Comparison of ENCODE assay signal across 20 mouse cellular contexts in genomic region chr1:38225166-38225565, GRCm38 (mm10).
"Had no signal": no experiment of that assay in that cellular context is flagged by ENCODE, and none has a peak within 500 bp of the region (broad histone marks: within the 10 kb centered on the region; RNA-seq: fewer than 3 reads in every experiment).

No protein-coding gene starts in this region.

- ATAC-seq: liver, embryonic 12.5 days had no signal

- H3K4me2 ChIP-seq: limb, embryonic 13.5 days; liver, embryonic 12.5 days; liver, embryonic 15.5 days; lung, embryonic 15.5 days; midbrain, embryonic 12.5 days; stomach, embryonic 15.5 days had no signal

- H3K9ac ChIP-seq: limb, embryonic 13.5 days; liver, embryonic 12.5 days; liver, embryonic 15.5 days; lung, embryonic 15.5 days; midbrain, embryonic 12.5 days; stomach, embryonic 15.5 days had no signal

- H3K27ac ChIP-seq: kidney, postnatal 0 days; layer of hippocampus, adult 2 months; limb, embryonic 10.5 days; limb, embryonic 13.5 days; liver, embryonic 12.5 days; liver, embryonic 15.5 days; lung, embryonic 15.5 days; midbrain, embryonic 12.5 days; stomach, embryonic 15.5 days had no signal

- H3K9me3 ChIP-seq: liver, embryonic 15.5 days; stomach, embryonic 15.5 days had no signal

- H3K36me3 ChIP-seq: liver, embryonic 12.5 days; liver, embryonic 15.5 days; lung, embryonic 15.5 days had no signal

- DNase-seq: kidney, adult 2 months; kidney, postnatal 25 days; layer of hippocampus, adult 9-11 months; liver; lung, adult 18-20 months; lung, postnatal 10 days; lung, postnatal 36 days; right cerebral cortex, postnatal 25 days; spleen, adult 18-20 months; thymus, postnatal 25 days had no signal

- H3K4me1 ChIP-seq: limb, embryonic 10.5 days; liver, embryonic 12.5 days; liver, embryonic 15.5 days; megakaryocyte, embryonic 14.5 days; midbrain, embryonic 12.5 days; stomach, embryonic 15.5 days had no signal

- H3K27me3 ChIP-seq: limb, embryonic 13.5 days; liver, embryonic 12.5 days; liver, embryonic 15.5 days; lung, embryonic 15.5 days; megakaryocyte, embryonic 14.5 days; midbrain, embryonic 12.5 days; stomach, embryonic 15.5 days had no signal

- H3K4me3 ChIP-seq: layer of hippocampus, adult 2 months; limb, embryonic 10.5 days; limb, embryonic 13.5 days; liver, embryonic 12.5 days; liver, embryonic 15.5 days; lung, embryonic 15.5 days; megakaryocyte, embryonic 14.5 days; midbrain, embryonic 12.5 days; stomach, embryonic 15.5 days had no signal
